26 mouse cellular contexts compared by ENCODE assay signal in genomic region chr17:29912733-29913132, GRCm38 (mm10). TPM values are rescaled to one million over a fixed set of nuclear protein-coding genes. Genes with fewer than 3 reads are reported as not detected.
A peak's percentile ranks its signal among the peaks of the same experiment; 100 is the strongest.
DNase-seq lines count a peak whose midpoint lies in the region; ATAC-seq lines count a peak whose summit lies in the region.
"Had no signal": no experiment of that assay in that cellular context is flagged by ENCODE, and none has a peak within 500 bp of the region (broad histone marks: within the 10 kb centered on the region; RNA-seq: fewer than 3 reads in every experiment).

No protein-coding gene starts in this region.

- 28% methylated on average over 5 of the region's 5 CpGs for WGBS in heart, embryonic 10.5 days
- 36% methylated on average over 5 of the region's 5 CpGs for WGBS in liver, embryonic 13.5 days (ENCODE audit: insufficient replicate concordance)
- WGBS in liver, embryonic 11.5 days, result 41% methylated on average over 5 of the region's 5 CpGs

- no peaks in the 10 kb centered on the region for H3K36me3 ChIP-seq in heart, embryonic 10.5 days
- H3K36me3 ChIP-seq in liver, embryonic 13.5 days, result no peaks in the 10 kb centered on the region
- H3K36me3 ChIP-seq in liver, embryonic 11.5 days (ENCODE audit: control insufficient read depth, insufficient read depth, low read length), result no peaks in the 10 kb centered on the region
- H3K36me3 ChIP-seq: forebrain, embryonic 10.5 days; G1E; heart, embryonic 15.5 days; liver, embryonic 12.5 days; midbrain, embryonic 10.5 days had no signal

- H3K9ac ChIP-seq in liver, embryonic 13.5 days, result no peak overlapping the region
- H3K9ac ChIP-seq in liver, embryonic 11.5 days (ENCODE audit: low read depth, low read length), result no peak overlapping the region
- H3K9ac ChIP-seq: heart, embryonic 15.5 days; hindbrain, embryonic 14.5 days; liver, embryonic 12.5 days had no signal

- no peaks in the 10 kb centered on the region for H3K27me3 ChIP-seq in heart, embryonic 10.5 days (ENCODE audit: insufficient read depth, poor library complexity, severe bottlenecking)
- H3K27me3 ChIP-seq in liver, embryonic 13.5 days, result peaks cover 3% of the 10 kb centered on the region; the same call in 1 of the 2 replicates
- no peaks in the 10 kb centered on the region for H3K27me3 ChIP-seq in liver, embryonic 11.5 days (replicated peaks; ENCODE audit: control insufficient read depth, insufficient read depth, low read length)
- H3K27me3 ChIP-seq: heart, embryonic 15.5 days; Patski had no signal

- no peak for DNase-seq in heart, embryonic 10.5 days (ENCODE audit: low spot score)
- no peak for DNase-seq in heart, postnatal 14 days
- DNase-seq in liver, embryonic 13.5 days, result no peak
- DNase-seq in liver, embryonic 11.5 days (ENCODE audit: low spot score), result no peak
- DNase-seq in lung, postnatal 10 days, result peak; percentile 23
- no peak for DNase-seq in lung, postnatal 14 days
- DNase-seq in gastrocnemius, postnatal 36 days, result no peak
- DNase-seq: B cell, adult 2 months; cerebellum, adult 18-20 months; cerebellum, postnatal 14 days; gastrocnemius, postnatal 14 days; heart, adult 2 months; heart, postnatal 4 days; kidney, postnatal 36 days; layer of hippocampus, postnatal 36 days; thymus, adult 18-20 months; thymus, postnatal 36 days had no signal

- 0 out of 2 replicates have a peak, but pooled peaks have one; percentile 5 for ATAC-seq in liver, embryonic 13.5 days (ENCODE audit: low read depth)
- ATAC-seq in liver, embryonic 11.5 days (replicated peaks; ENCODE audit: low FRiP score), result no peak
- ATAC-seq: forebrain, embryonic 16.5 days; inflammation-experienced regulatory T-cells, adult 6 months; liver, embryonic 12.5 days; Patski had no signal

- H3K9me3 ChIP-seq in heart, embryonic 10.5 days, result no peaks in the 10 kb centered on the region
- H3K9me3 ChIP-seq in liver, embryonic 13.5 days (replicated peaks), result no peaks in the 10 kb centered on the region
- H3K9me3 ChIP-seq in liver, embryonic 11.5 days (ENCODE audit: control insufficient read depth, low read length), result no peaks in the 10 kb centered on the region
- H3K9me3 ChIP-seq: forebrain, embryonic 10.5 days; G1E; heart, embryonic 15.5 days; liver, embryonic 12.5 days; midbrain, embryonic 10.5 days had no signal

- no peak overlapping the region for H3K4me3 ChIP-seq in heart, embryonic 10.5 days
- no peak overlapping the region for H3K4me3 ChIP-seq in liver, embryonic 13.5 days (replicated peaks)
- H3K4me3 ChIP-seq in liver, embryonic 11.5 days (ENCODE audit: low read depth, low read length), result no peak overlapping the region
- H3K4me3 ChIP-seq: forebrain, embryonic 10.5 days; heart, adult 2 months; heart, embryonic 15.5 days; liver, embryonic 12.5 days; midbrain, embryonic 10.5 days had no signal

- H3K4me2 ChIP-seq in liver, embryonic 13.5 days, result no peak overlapping the region
- no peak overlapping the region for H3K4me2 ChIP-seq in liver, embryonic 11.5 days
- H3K4me2 ChIP-seq: heart, embryonic 15.5 days; hindbrain, embryonic 14.5 days; liver, embryonic 12.5 days had no signal

- H3K4me1 ChIP-seq in heart, embryonic 10.5 days, result peaks cover 12% of the 10 kb centered on the region; the same call in 1 of the 2 replicates
- no peaks in the 10 kb centered on the region for H3K4me1 ChIP-seq in liver, embryonic 13.5 days (replicated peaks)
- no peaks in the 10 kb centered on the region; the same call in 1 of the 2 replicates for H3K4me1 ChIP-seq in liver, embryonic 11.5 days (replicated peaks; ENCODE audit: control insufficient read depth, insufficient read depth, low read length)
- H3K4me1 ChIP-seq: liver, embryonic 12.5 days had no signal

- intact Hi-C loops in heart, postnatal 14 days (cut with DNase I), result no loop called here
- intact Hi-C loops in gastrocnemius, postnatal 36 days (cut with DNase I), result no loop called here

- 0 out of 2 replicates have a peak overlapping the region, but pooled peaks have one; percentile 3 for H3K27ac ChIP-seq in heart, embryonic 10.5 days
- H3K27ac ChIP-seq in liver, embryonic 13.5 days, result no peak overlapping the region
- H3K27ac ChIP-seq in liver, embryonic 11.5 days (ENCODE audit: low read depth, low read length), result no peak overlapping the region
- H3K27ac ChIP-seq: forebrain, embryonic 10.5 days; heart, adult 2 months; heart, embryonic 15.5 days; hindbrain, embryonic 14.5 days; liver, embryonic 12.5 days; midbrain, embryonic 10.5 days had no signal

RNA-seq across cellular contexts. Expression of gene Mdga1, which starts 57.2 kb away (rescaled TPM):
- 1.7 and 3.5 TPM in 2 replicates for polyA plus RNA-seq in heart, embryonic 10.5 days (2016; fragmentation: Nextera tagmentation; extraction: Ambion mirVana)
- total RNA-seq in heart, postnatal 14 days (2021), result 10 to 100 TPM; 16.0 to 22.2 TPM
- 1.0 and 1.1 TPM in 2 replicates for polyA plus RNA-seq in liver, embryonic 13.5 days (2015; fragmentation: Nextera tagmentation; extraction: Ambion mirVana)
- 1.2 and 1.7 TPM in 2 replicates for polyA plus RNA-seq in liver, embryonic 11.5 days (2014; fragmentation: Nextera tagmentation; extraction: Ambion mirVana)
- 10 to 100 TPM; 44.9 to 47.7 TPM for total RNA-seq in gastrocnemius, postnatal 36 days (2021)
- polyA plus RNA-seq: inflammation-experienced regulatory T-cells, adult 6 months had no signal
